Mouse (Mus musculus) adrenal gland (tissue): Measurements from ENCODE around the gene Ripor2.

Experiments used
- intact Hi-C: fragments of 180-260 bp; cut with DNase I; formaldehyde crosslinking; loops from one replicate; pipeline ENCODE4 v1.15.1; 2025

The Ripor2 gene

GRCm38 (mm10) chr13:24616645-24617044 is 34.7 kb downstream of the Ripor2 start:
- intact Hi-C loops: loop anchor here (2.0 kb wide), 1 partner anchor 98 kb away; no protein-coding TSS in a partner anchor

- intact Hi-C loops: loop anchor here (2.0 kb wide), 1 partner anchor 98 kb away; no protein-coding TSS in a partner anchor
Measured at GRCm38 (mm10) chr13:24617076-24617798, 35.2 kb downstream of the Ripor2 start.

- intact Hi-C loops: loop anchor here (2.0 kb wide), 1 partner anchor 99 kb away; no protein-coding TSS in a partner anchor
Measured at GRCm38 (mm10) chr13:24617799-24618130, 35.8 kb downstream of the Ripor2 start.

DNA sequence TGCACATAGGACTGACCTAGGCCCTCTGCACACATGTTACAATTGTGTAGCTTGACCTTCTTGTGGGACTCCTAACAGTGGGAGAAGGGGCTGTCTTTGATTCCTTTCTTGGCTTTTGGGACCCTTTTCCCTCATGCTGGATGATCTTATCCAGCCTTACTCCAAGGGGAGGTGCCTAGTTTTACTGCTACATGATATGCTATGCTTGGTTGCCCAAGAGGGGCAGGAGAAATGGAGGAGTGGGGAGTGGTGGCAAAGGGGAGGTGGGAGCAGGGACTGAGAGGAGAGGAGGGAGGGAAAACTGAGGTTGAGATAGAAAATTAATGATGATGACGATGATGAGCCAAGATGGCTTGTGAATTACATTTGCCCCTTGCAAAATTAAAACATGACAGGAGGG is 37.7 kb downstream of the Ripor2 start:
- intact Hi-C loops: loop anchor here (10.0 kb wide), 1 partner anchor 65 kb away; no protein-coding TSS in a partner anchor

DNA sequence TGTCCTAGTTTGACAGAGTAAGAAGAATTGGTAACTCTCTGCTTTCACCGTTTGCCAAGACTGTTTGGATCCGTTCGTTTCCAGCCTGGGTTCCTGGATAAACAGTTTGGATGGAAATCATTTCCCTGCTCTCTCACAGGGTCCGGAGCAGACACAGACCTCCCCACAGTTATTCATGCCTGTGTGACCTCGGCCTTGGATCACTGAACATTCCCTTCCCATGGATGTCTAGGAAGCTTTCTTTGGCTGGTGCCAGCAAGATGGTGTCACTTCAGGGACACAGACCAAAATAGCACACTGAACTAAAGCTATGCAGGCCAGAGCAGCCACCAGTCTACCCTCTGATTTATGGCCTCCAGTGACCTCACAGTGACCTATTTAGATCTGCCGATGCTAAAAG is 38.5 kb downstream of the Ripor2 start:
- intact Hi-C loops: loop anchor here (10.0 kb wide), 1 partner anchor 64 kb away; no protein-coding TSS in a partner anchor

DNA sequence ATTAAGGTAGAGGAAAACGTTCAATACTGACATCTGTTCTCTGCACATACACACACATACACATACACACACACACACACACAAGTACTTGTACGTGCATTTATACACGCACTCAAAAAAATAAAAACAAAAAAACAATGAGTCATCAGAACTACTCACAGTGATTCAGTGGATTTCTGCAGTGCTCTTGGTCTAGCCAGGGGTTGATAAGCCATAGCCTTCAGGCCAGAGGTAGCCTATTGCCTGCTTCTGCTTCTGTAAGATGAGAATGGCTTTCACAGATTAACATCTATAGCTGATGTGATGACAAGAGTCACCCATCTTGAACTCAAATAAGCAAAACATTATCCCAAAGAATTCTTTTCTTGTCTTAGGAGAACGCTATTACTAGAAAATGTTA is 41.6 kb downstream of the Ripor2 start:
- intact Hi-C loops: loop anchor here (10.0 kb wide), 1 partner anchor 61 kb away; no protein-coding TSS in a partner anchor

DNA sequence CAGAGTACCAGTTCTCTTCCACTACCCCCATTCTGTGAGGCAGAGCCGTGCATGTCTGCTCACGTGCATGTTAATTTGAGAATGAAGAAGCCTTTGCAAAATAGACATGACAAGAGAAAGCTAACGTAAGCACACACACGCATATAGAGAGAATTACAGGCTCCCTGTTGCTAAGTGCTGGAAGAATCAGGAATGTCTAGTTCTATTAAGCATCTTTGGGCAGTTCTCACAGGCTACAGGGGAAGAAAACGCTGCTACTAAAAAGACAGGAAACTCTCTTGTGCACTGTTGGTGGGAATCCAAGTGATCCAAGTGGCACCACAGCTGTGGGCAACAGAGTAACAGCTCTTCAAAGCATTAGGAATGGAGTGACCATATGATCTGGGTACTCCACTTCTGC is 43.1 kb downstream of the Ripor2 start:
- intact Hi-C loops: loop anchor here (10.0 kb wide), 1 partner anchor 60 kb away; no protein-coding TSS in a partner anchor

DNA sequence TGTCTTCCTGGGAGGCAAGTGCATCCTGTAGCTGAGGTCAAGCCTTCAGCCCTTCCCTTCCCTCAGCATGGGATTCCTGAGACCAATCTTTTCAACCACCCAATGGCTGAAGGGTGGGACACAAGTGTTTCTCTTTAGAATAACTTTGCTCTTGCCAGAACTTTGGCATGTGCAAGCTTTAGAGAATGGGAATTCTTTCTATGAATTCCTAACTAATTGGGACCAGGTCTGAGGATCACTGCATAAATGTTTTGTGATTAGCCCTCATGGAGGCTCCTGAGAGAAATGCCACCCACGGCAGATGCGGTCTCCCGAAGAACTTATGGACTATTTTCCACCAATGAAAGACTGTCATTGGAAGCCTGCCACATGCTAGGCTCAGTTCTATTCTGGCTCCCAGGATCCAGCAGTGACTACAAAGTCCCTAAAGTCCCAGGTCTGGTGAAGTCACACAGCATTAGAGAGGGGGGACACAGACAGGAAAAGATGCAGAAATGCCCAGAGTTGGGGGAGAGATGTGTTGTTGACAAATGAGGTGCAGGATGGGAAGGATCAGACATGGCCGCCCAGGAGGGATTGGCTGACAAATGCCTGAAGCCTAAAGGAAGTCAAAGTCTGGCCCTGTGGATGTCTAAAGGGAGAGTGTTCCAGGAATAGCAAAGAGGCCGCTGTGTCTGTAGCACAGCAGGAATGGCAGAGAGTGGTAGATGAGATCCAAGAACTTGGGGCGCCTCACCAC is 44.9 kb downstream of the Ripor2 start:
- intact Hi-C loops: loop anchor here (10.0 kb wide), 1 partner anchor 58 kb away; no protein-coding TSS in a partner anchor

GRCm38 (mm10) chr13:24628192-24628591 is 46.2 kb downstream of the Ripor2 start:
- intact Hi-C loops: loop anchor here (10.0 kb wide), 1 partner anchor 57 kb away; no protein-coding TSS in a partner anchor

- intact Hi-C loops: loop anchor here (10.0 kb wide), 1 partner anchor 56 kb away; no protein-coding TSS in a partner anchor
Measured at GRCm38 (mm10) chr13:24629073-24629621, 47.2 kb downstream of the Ripor2 start.

DNA sequence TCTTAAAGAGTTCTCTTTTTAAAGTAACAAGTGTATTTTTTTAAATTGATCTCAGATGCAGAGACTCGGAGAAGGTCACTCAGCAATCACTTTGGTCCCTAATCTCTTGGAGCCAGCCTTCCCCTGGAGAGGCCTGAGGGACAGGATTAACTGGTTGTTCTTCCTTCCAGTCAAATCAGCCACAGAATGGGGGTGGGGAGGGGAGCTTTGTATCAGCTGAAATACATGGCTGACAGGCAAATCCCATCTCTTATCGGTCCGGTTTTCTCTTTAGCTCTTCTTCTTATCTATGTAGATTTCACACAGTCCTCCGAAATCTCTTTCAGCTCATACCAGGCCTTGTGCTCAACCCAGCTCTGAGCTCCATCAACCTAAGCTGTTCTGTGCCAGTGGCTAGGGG is 48.4 kb downstream of the Ripor2 start:
- intact Hi-C loops: no loop called here

DNA sequence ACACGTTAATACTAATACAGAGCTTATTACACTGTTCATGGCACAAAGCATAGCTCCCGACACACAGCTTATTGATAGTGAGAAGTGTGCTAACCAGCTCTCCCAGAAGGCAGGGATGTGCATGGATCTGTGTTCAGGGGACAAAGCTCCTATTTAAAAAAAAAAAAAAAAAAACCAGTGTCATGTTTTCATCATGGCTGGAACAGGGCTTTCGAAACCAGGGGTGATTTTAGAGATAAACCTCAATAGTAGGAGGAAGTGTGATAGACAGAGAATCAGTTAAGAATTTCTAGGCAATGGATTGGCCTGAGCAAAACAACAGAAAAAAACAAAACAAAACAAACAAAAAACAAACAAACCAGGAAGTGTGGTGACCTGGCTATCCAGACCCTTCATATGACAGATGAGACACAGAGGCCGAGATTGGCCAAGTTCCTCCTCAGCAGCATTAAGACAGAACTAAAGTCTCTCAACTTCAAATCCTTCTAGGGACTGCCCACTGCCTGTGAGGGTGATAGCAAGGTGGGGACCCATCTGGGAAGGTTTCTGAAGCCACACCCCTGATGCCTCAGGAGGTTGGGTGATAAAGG is 51.1 kb downstream of the Ripor2 start:
- intact Hi-C loops: no loop called here

DNA sequence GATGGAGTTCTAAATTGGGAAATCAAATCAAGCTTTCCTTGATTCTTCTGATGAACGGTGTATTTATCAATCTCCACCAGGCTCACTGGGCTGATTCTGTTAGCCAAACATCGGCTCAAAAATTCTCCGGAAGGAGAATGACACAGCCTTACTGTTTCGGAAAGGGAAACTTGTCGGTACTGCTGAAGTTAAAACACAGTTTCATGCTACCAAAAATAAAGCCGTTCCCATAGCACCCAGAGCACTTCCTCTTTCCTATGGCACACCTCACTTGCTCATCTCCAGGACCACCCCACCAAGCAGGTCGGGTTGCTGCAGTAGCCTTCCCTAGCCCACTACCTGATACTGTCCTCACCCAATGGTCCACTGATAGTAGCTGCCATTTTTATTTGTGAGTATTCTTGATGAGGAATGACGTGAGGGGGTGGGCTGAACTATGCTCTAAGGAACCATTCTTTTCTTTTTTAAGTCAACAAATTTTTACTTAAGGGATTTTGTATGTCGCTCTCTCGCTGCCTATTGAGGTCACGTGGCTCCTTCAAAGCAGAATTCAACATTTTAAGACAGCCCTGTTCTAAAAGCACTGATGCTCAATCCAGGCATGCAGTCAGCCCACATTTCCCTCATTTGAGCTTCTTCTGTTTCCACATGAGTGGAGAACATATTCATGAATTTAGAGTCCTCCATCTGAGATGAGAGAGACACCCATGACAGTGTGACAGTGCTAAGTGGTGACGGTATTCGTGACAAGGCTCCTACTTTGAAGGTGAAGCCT is 52.5 kb downstream of the Ripor2 start:
- intact Hi-C loops: no loop called here

GRCm38 (mm10) chr13:24638371-24639214 is 56.6 kb downstream of the Ripor2 start:
- intact Hi-C loops: no loop called here

GRCm38 (mm10) chr13:24639215-24640165 is 57.5 kb downstream of the Ripor2 start:
- intact Hi-C loops: no loop called here

- intact Hi-C loops: no loop called here
Measured at GRCm38 (mm10) chr13:24640166-24640560, 58.2 kb downstream of the Ripor2 start.

DNA sequence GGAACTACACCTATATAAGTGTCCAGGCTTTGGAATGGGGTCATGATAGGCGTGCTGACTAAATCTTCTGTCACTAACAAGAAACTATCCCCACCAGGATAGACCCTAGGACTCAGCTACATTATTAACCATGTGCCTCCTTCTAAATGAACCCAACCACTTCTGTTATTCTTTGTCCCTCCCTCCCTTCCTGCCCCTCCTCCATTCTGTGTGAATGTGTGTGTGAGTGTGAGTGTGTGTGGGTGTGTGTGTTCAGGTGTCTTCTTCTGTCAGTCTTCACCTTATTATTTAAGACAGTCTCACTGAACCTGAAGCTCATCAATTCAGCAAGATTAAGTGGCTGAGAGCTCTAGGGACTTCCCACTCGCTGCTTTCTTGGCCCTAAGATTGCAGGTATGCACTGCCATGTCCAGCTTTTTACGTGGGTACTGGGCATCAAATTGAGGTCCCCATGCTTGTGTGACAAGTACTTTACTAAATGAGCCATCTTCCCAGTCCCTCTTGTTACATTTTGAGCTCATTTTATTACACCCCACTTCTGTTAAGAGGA is 58.9 kb downstream of the Ripor2 start:
- intact Hi-C loops: no loop called here
